Mouse (Mus musculus) cerebellum, postnatal 14 days (tissue): ENCODE data around the gene Gpd2.

Source experiments
- DNase-seq, 2 experiments: peaks; one replicate each; pipeline ENCODE4 v3.0.0; 2021; ENCODE audit warnings: mixed read lengths in 2 of 2

Gene Gpd2

DNA sequence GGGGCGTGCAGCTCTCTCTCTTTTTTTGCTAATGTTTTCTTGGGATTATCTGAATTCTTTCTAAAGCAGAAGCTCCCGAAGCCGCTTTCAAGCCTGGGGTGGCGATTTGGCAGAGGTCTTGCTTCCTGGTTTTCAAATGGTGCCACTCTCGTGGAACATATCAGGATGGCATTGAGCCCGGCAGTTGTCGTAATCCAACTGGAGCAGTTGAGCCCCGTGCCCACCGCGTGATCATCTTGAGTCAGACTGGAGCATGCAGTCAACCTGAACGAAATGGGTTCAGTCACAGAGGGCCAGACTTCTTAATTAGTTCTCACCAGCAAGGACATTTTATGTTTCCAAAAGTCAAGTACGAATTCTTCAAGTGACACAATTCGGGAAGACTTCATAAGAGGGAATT is 158.6 kb downstream of the Gpd2 start:
- peak; percentile 56 to 68 for DNase-seq

DNA sequence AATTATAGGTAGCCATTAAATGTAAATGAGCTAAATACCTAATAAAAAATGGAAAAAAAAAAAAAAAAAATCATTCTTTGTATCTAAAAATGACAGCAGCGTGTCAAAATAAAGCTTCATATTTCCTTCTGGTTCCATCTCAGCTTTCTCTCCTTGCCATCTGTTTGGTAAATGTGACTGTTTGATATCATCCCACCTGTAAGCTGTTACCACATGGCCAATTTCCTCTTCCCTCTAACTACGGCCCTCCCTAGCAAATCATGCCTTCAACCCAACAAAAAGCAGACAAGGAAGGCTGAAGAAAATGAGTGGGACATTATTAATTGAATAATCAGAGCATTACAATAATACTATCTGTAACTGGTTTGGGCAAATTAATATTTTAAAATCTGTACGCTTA is 160.3 kb downstream of the Gpd2 start:
- no peak for DNase-seq

- DNase-seq: no peak
These were observed 170.1 kb downstream of the Gpd2 start for GRCm38 (mm10) chr2:57407414-57408019.

- peak; percentile 28 to 45 for DNase-seq
These were observed 171.0 kb downstream of the Gpd2 start for GRCm38 (mm10) chr2:57408413-57408812.

DNA sequence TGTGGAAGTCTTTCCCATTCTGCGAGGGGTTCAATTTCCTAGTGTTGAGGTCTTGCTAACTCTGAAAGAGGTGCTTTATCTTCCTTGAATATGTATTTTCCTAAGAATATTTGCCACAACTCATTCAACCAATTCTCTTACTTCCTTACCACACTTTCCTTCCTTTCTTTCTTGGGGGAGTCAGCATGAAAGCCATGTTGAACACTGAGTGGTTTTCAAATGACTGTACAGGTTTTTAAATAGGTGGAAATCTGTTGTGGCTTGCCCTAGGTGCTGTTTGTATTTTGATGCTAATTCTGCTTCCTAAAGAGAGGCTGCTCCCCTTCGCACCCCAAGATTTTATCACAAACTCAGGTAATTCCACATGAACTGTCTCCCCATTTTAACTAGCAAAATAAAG is 174.1 kb downstream of the Gpd2 start:
- DNase-seq: no peak

DNA sequence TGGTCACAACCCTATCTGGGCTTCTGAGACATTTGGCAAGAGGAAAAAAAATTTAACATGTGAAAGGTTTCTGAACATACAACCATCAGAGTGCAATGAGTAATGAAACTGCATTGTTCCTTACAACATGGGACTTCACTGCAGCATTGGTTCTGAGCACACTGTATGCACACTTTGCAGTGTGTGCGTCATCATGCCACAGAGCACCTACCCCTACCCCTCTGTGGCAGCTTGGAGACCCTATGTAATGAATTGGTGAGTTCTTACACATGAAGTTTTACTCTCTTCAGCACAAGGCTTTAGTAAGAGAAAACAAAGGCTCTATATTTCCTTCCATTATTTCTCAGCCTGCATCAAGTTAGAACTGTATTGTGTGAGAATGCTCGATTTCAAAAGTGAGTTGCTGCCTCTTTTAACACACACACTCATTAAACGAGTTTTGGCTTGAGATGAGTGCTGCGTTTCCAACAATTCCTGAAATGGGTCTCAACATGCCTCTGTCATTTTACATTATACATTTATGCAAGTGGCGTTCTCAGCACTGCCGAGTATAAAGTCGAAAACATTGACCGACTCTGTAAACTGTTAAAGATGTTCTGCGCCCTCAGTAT is 177.2 kb downstream of the Gpd2 start:
- no peak for DNase-seq

DNA sequence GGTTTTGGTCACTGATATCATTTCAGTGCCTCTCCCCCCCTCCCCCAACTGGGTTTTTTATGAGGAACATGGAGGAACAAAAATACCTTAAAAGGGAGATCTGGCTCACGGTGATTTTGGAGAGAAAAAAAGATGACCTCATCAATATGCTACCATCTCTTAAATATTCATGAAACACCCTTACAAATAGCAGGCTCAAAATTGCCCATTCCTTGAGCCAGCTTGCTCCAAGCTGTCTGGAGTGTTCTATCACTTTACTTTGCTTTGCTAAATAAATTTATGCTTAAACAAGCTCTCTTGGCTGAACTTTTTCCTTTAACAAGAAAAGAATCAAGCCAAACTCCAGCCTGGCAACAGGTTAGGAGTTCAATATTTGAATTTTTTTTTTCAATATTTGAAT is 179.3 kb downstream of the Gpd2 start:
- no peak for DNase-seq
